Mouse (Mus musculus): Measurements from ENCODE around the gene Abcg5. TPM values are rescaled to one million over a fixed set of nuclear protein-coding genes. Genes with fewer than 3 reads are reported as not detected.
A peak's percentile ranks its signal among the peaks of the same experiment; 100 is the strongest.

Gene Abcg5
- polyA plus RNA-seq, 1 experiment from 2014 or later, result 1.1 TPM

DNA sequence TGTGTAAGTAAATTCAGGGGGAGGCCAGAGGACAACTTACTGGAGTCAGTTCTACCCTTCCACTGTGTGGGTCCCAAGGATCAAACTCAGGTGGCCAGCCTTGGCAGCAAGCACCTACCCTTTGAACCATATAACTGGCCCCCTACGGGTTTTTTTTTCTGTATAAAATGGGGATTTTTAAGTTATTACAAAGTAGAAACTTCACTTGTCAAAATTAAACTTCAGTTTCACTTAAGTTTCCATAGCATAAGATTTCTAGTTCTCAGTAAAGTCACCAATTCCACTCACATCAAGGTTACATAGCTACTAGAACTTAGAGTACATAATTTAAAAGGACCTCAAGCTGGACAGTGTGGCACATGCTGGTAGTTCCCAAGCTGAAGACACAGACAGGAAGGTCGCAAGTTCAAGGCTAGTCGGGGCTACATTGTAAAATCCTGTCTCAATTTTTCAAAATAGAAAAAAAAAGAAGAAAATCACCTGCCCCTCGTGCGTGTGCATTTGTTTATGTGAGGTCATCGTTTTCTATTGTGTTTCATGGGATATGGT is 66.2 kb downstream of the Abcg5 start:
- Histone ChIP-seq H3K36me3 (peaks cover 24% of the 10 kb centered on the region), H3K27ac (no peak overlapping the region), H3K9me3 (replicated peaks) (peaks cover 3% of the 10 kb centered on the region; the same call in 1 of the 2 replicates), H3K4me3 (no peak overlapping the region), H3K4me1 (peaks cover 18% of the 10 kb centered on the region), H3K27me3 (ENCODE audit: low read depth, poor library complexity, severe bottlenecking) (no peaks in the 10 kb centered on the region)
- no peak for DNase-seq (ENCODE audit: low spot score)
- WGBS, result 89% methylated on average over 6 of the region's 6 CpGs

DNA sequence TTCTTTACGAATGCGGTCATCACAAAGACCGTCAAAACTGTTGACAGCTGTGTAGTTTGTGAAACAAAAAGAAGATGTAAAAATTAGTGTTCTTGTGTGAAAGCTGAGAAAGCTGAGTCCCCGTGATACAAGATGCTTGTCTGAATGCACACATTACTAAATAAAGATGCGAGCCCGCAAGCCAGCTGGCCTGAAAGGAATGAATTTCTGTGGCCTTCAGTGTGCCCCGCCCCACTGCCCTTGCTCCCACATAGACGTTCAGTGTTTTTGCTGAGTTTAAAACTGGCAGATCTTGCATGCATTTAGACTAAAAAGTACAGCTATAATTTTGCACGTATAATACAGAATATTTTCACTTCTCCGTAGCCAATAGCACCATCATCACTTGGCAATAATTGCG is 67.0 kb downstream of the Abcg5 start:
- peaks cover 18% of the 10 kb centered on the region for H3K4me1 ChIP-seq
- no peak overlapping the region for H3K27ac ChIP-seq
- no peaks in the 10 kb centered on the region for H3K27me3 ChIP-seq (ENCODE audit: low read depth, poor library complexity, severe bottlenecking)
- peaks cover 3% of the 10 kb centered on the region; the same call in 1 of the 2 replicates for H3K9me3 ChIP-seq (replicated peaks)
- peaks cover 27% of the 10 kb centered on the region for H3K36me3 ChIP-seq
- 92% methylated on average over 11 of the region's 11 CpGs for WGBS
- H3K4me3 ChIP-seq, result no peak overlapping the region
- peak; percentile 12 for DNase-seq (ENCODE audit: low spot score)

DNA sequence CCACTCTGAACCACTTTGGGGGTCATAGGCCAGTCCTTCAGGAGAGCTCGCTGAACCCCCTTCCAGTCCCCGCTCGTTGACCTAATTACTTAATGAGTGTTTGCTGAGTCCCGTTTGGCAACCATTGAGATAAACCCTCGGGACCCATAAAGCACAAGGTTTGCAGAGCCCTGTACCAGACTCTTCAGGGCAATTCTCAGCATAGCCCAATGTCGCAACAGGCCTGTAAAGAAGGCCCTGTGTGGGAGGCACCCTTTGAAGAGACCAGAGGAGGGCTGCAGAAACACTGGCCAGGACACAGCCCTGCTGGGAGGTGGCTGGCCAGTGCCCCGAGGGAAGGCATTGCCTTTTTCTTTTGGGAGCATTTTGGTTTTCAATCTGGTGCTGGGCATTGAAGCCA is 70.8 kb downstream of the Abcg5 start:
- no peak overlapping the region for H3K27ac ChIP-seq
- H3K4me1 ChIP-seq, result peaks cover 17% of the 10 kb centered on the region
- no peak for DNase-seq (ENCODE audit: low spot score)
- WGBS, result 33% methylated on average over 7 of the region's 7 CpGs
- H3K9me3 ChIP-seq (replicated peaks), result peaks cover 3% of the 10 kb centered on the region; the same call in 1 of the 2 replicates
- peaks cover 33% of the 10 kb centered on the region for H3K36me3 ChIP-seq
- H3K4me3 ChIP-seq, result no peak overlapping the region
- H3K27me3 ChIP-seq (ENCODE audit: low read depth, poor library complexity, severe bottlenecking), result no peaks in the 10 kb centered on the region

DNA sequence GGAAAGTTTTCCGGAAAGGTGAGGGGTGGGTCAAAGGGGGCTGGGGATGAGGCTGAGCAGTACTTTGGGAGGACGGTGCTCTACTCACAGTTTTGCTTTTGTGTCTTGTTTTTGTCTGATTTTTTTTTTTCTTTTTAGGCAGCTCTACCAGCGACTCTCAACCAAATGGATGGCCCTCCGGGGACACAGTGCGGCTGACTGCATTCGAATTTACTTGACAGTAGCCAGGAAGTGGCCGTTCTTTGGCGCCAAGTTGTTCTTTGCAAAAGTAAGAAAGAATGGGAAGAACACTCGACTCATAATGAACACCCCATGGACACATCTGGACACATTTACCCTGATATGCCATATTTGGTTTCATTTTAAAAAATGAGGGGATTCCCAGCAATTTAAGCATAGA is 71.3 kb downstream of the Abcg5 start:
- peaks cover 3% of the 10 kb centered on the region; the same call in 1 of the 2 replicates for H3K9me3 ChIP-seq (replicated peaks)
- WGBS, result 78% methylated on average over 9 of the region's 9 CpGs
- DNase-seq (ENCODE audit: low spot score), result no peak
- H3K27ac ChIP-seq, result no peak overlapping the region
- H3K4me1 ChIP-seq, result peaks cover 17% of the 10 kb centered on the region
- H3K4me3 ChIP-seq, result no peak overlapping the region
- peaks cover 35% of the 10 kb centered on the region for H3K36me3 ChIP-seq
- H3K27me3 ChIP-seq (ENCODE audit: low read depth, poor library complexity, severe bottlenecking), result no peaks in the 10 kb centered on the region

DNA sequence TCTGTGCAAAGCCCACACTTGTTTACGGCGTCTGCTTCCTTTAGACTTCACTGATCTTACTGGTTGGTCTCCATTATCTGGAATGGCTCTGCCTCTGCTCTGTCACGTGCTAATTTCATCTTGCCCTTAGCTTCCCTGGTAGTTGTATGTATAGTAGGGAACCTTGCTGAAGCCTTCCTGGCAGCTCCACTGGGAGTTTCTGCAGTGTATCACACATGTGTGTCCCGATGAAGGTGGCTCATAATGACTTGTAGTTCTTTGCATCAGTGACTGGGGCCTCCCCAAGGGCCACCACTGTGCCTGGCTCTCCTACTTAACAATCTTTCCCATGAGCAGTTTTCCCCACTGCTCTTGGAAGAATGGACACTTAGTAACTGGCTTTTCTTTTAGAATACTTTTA is 74.2 kb downstream of the Abcg5 start:
- no peak overlapping the region for H3K27ac ChIP-seq
- 83% methylated on average over 4 of the region's 4 CpGs for WGBS
- peaks cover 17% of the 10 kb centered on the region for H3K4me1 ChIP-seq
- no peak overlapping the region for H3K4me3 ChIP-seq
- peaks cover 3% of the 10 kb centered on the region; the same call in 1 of the 2 replicates for H3K9me3 ChIP-seq (replicated peaks)
- no peaks in the 10 kb centered on the region for H3K27me3 ChIP-seq (ENCODE audit: low read depth, poor library complexity, severe bottlenecking)
- DNase-seq (ENCODE audit: low spot score), result no peak
- H3K36me3 ChIP-seq, result peaks cover 26% of the 10 kb centered on the region

Other genes with a start within 250 kb of the Abcg5 start
- gene Thada, start 216.8 kb downstream of the Abcg5 start, polyA plus RNA-seq (2016; fragmentation: Nextera tagmentation; extraction: Ambion mirVana), result 12.5 and 12.7 TPM in 2 replicates
- 3.9 and 5.0 TPM in 2 replicates for gene Plekhh2, start 171.1 kb downstream of the Abcg5 start, polyA plus RNA-seq (2016; fragmentation: Nextera tagmentation; extraction: Ambion mirVana)
- gene Dync2li1, start 56.5 kb downstream of the Abcg5 start, polyA plus RNA-seq (2016; fragmentation: Nextera tagmentation; extraction: Ambion mirVana), result 25.5 and 33.4 TPM in 2 replicates
- 0.10 and 0.11 TPM in 2 replicates for gene Abcg8, start 6.7 kb downstream of the Abcg5 start, polyA plus RNA-seq (2016; fragmentation: Nextera tagmentation; extraction: Ambion mirVana)
- gene Lrpprc, start 107.8 kb upstream of the Abcg5 start, polyA plus RNA-seq (2016; fragmentation: Nextera tagmentation; extraction: Ambion mirVana), result 60.2 and 61.1 TPM in 2 replicates

Measured in limb, embryonic 10.5 days (tissue).